Mouse (Mus musculus) MEL (cell line): Measurements from ENCODE around the gene Hist1h1t. TPM values are rescaled to one million over a fixed set of nuclear protein-coding genes. Genes with fewer than 3 reads are reported as not detected.

ENCODE experiments used
- DNase-seq: peaks from one replicate; pipeline ENCODE4 v3.0.0; 2011; ENCODE audit warnings: low read depth, low spot score
- H3K27ac ChIP-seq: 2 replicates; pipeline ENCODE4 v1.5.1; 2012; ENCODE audit warnings: low read depth, mild to moderate bottlenecking, control low read depth, low read length, moderate library complexity; ENCODE audit not compliant: control insufficient read depth
- H3K27me3 ChIP-seq, 2 experiments: fragments of 150-350 bp in 1 of 2; sonication (generic) in 1 of 2; 2 replicates each; pipeline ENCODE4 v1.6.1; 2012; ENCODE audit warnings: low read length in 2 of 2, mild to moderate bottlenecking in 2 of 2, improper control_type of control experiment in 1 of 2, moderate library complexity in 1 of 2; ENCODE audit not compliant: insufficient read depth in 2 of 2, control insufficient read depth in 1 of 2
- H3K36me3 ChIP-seq, 2 experiments: 2 replicates each; pipeline ENCODE4 v1.6.1; 2012 to 2014; ENCODE audit warnings: low read length in 2 of 2, improper control_type of control experiment in 1 of 2, inconsistent platforms in 1 of 2, mild to moderate bottlenecking in 1 of 2; ENCODE audit not compliant: insufficient read depth in 2 of 2, control insufficient read depth in 1 of 2
- H3K4me1 ChIP-seq, 2 experiments: fragments of 150-350 bp in 1 of 2; sonication (generic) in 1 of 2; 2 replicates each; pipeline ENCODE4 v1.6.1; 2012; ENCODE audit warnings: low read length in 2 of 2, improper control_type of control experiment in 1 of 2, mild to moderate bottlenecking in 1 of 2; ENCODE audit not compliant: insufficient read depth in 2 of 2, control insufficient read depth in 1 of 2
- H3K4me3 ChIP-seq, 2 experiments: fragments of 150-350 bp in 1 of 2; sonication (generic) in 1 of 2; 2 replicates each; pipeline ENCODE4 v1.5.1; 2012; ENCODE audit warnings: low read depth in 2 of 2, low read length in 2 of 2, mild to moderate bottlenecking in 2 of 2, moderate library complexity in 2 of 2, control low read depth in 1 of 2, improper control_type of control experiment in 1 of 2; ENCODE audit not compliant: control insufficient read depth in 1 of 2, insufficient read depth in 1 of 2
- H3K79me2 ChIP-seq: 2 replicates; pipeline ENCODE4 v1.6.1; 2012; ENCODE audit warnings: mild to moderate bottlenecking, low read length, moderate library complexity; ENCODE audit not compliant: control insufficient read depth, poor library complexity, insufficient read depth
- H3K9ac ChIP-seq: 2 replicates; pipeline ENCODE4 v1.6.1; 2012; ENCODE audit warnings: low read depth, mild to moderate bottlenecking, control low read depth, low read length, moderate library complexity; ENCODE audit not compliant: control insufficient read depth, poor library complexity, severe bottlenecking
- H3K9me3 ChIP-seq: fragments of 150-350 bp; sonication (generic); replicated peaks from 2 replicates; pipeline ENCODE4 v1.6.1; 2012; ENCODE audit warnings: mild to moderate bottlenecking, low read length, improper control_type of control experiment, moderate library complexity; ENCODE audit not compliant: insufficient read depth
- EP300 ChIP-seq, 2 experiments: IDR thresholded peaks; 2 replicates each; pipeline ENCODE4 v1.6.1; 2011; ENCODE audit warnings: improper control_type of control experiment in 2 of 2, low read length in 2 of 2, low read depth in 1 of 2, mild to moderate bottlenecking in 1 of 2
- GABPA ChIP-seq: IDR thresholded peaks from 2 replicates; pipeline ENCODE4 v1.6.1; 2012; ENCODE audit warnings: low read depth, mild to moderate bottlenecking, inconsistent platforms, low read length, improper control_type of control experiment, moderate library complexity
- GATA1 ChIP-seq: IDR thresholded peaks from 2 replicates; pipeline ENCODE4 v1.6.1; 2011; ENCODE audit warnings: low read depth, low read length, improper control_type of control experiment
- JUND ChIP-seq: IDR thresholded peaks from 2 replicates; pipeline ENCODE4 v1.6.1; 2011; ENCODE audit warnings: low read depth, mild to moderate bottlenecking, improper control_type of control experiment, low read length
- MAFK ChIP-seq: IDR thresholded peaks from 2 replicates; pipeline ENCODE4 v1.6.1; 2011; ENCODE audit warnings: low read depth, mild to moderate bottlenecking, low read length, improper control_type of control experiment, borderline replicate concordance
- MAZ ChIP-seq: IDR thresholded peaks from 2 replicates; pipeline ENCODE4 v1.6.1; 2012; ENCODE audit warnings: low read depth, mild to moderate bottlenecking, inconsistent platforms, low read length, improper control_type of control experiment
- MEF2A ChIP-seq: IDR thresholded peaks from 2 replicates; pipeline ENCODE4 v1.6.1; 2014; ENCODE audit warnings: low read depth, mild to moderate bottlenecking, inconsistent platforms, low read length, improper control_type of control experiment; ENCODE audit not compliant: poor library complexity, insufficient replicate concordance, severe bottlenecking; ENCODE audit errors: extremely low read depth
- MXI1 ChIP-seq: IDR thresholded peaks from 2 replicates; pipeline ENCODE4 v1.6.1; 2011; ENCODE audit warnings: mild to moderate bottlenecking, low read depth, low read length, improper control_type of control experiment
- NELFE ChIP-seq: IDR thresholded peaks from 2 replicates; pipeline ENCODE4 v1.6.1; 2011; ENCODE audit warnings: low read depth, low read length, improper control_type of control experiment
- NRF1 ChIP-seq: IDR thresholded peaks from 2 replicates; pipeline ENCODE4 v1.6.1; 2014; ENCODE audit warnings: low read depth, mild to moderate bottlenecking, inconsistent platforms, low read length, improper control_type of control experiment, moderate library complexity; ENCODE audit not compliant: poor library complexity, insufficient read depth, severe bottlenecking
- POLR2AphosphoS2 ChIP-seq: IDR thresholded peaks from 2 replicates; pipeline ENCODE4 v1.6.1; 2011; ENCODE audit warnings: low read length, improper control_type of control experiment
- POLR2AphosphoS5 ChIP-seq: IDR thresholded peaks from 2 replicates; pipeline ENCODE4 v1.6.1; 2012; ENCODE audit warnings: low read depth, borderline replicate concordance, mild to moderate bottlenecking, inconsistent platforms, low read length, moderate library complexity, mixed read lengths
- RAD21 ChIP-seq: IDR thresholded peaks from 2 replicates; pipeline ENCODE4 v1.6.1; 2011; ENCODE audit warnings: mild to moderate bottlenecking, low read depth, low read length, improper control_type of control experiment
- SIN3A ChIP-seq: IDR thresholded peaks from 2 replicates; pipeline ENCODE4 v1.6.1; 2012; ENCODE audit warnings: low read length, improper control_type of control experiment, inconsistent platforms
- ZMIZ1 ChIP-seq: IDR thresholded peaks from 2 replicates; pipeline ENCODE4 v1.6.1; 2012; ENCODE audit warnings: low read depth, mild to moderate bottlenecking, inconsistent platforms, low read length, improper control_type of control experiment, moderate library complexity
- ZNF384 ChIP-seq: IDR thresholded peaks from 2 replicates; pipeline ENCODE4 v1.6.1; 2012; ENCODE audit warnings: low read depth, mild to moderate bottlenecking, inconsistent platforms, low read length, improper control_type of control experiment
- polyA plus RNA-seq, 2 experiments: library from polyadenylated mRNA; stranded (reverse) in 1 of 2; unstranded in 1 of 2; fragments of >175 nt in 1 of 2; fragments of >200 nt in 1 of 2; gene quantifications; 2 replicates each; pipeline versions ENCODE4 v1.2.1 to v1.2.4; 2012; ENCODE audit warnings: low replicate concordance in 2 of 2, low read depth in 1 of 2; ENCODE audit not compliant: insufficient read length in 2 of 2, insufficient read depth in 1 of 2, missing spikeins in 1 of 2
- total RNA-seq: library from RNA; depleted of rRNA; stranded (reverse); fragments of 300-350 nt; gene quantifications from 2 replicates; pipeline ENCODE4 v1.2.3, GENCODE M21; 2012

Gene Hist1h1t
- total and polyA plus RNA-seq, 3 experiments: 2.7 TPM; not detected in 2

- H3K27ac ChIP-seq: no peak overlapping the region
- DNase-seq: no peak
- no peak overlapping the region for H3K9ac ChIP-seq
- no peaks in the 10 kb centered on the region for H3K9me3 ChIP-seq
- TF ChIP-seq RAD21: no peak
- TF ChIP-seq POLR2AphosphoS5: no peak
- no peak for TF ChIP-seq JUND
- TF ChIP-seq SIN3A: no peak
- no peak for TF ChIP-seq POLR2AphosphoS2
- TF ChIP-seq, all 39 proteins: peak for 0
- Histone ChIP-seq H3K4me3 (no peak overlapping the region), H3K79me2 (no peaks in the 10 kb centered on the region), H3K36me3 (peaks cover 0 to 12% of the 10 kb centered on the region in 2 experiments; a peak in 2 of 4 replicates), H3K4me1 (peaks cover 0 to 14% of the 10 kb centered on the region in 2 experiments), H3K27me3 (no peaks in the 10 kb centered on the region)
These were observed 13.0 kb downstream of the Hist1h1t start for GRCm38 (mm10) chr13:23708654-23709053.

- H3K4me1 ChIP-seq: peaks cover 2 to 16% of the 10 kb centered on the region in 2 experiments
- H3K9ac ChIP-seq: no peak overlapping the region
- TF ChIP-seq MAFK (no peak), GATA1 (no peak), MXI1 (no peak), MAZ (no peak), NELFE (no peak), NRF1 (no peak), ZNF384 (no peak), ZMIZ1 (no peak), GABPA (no peak), MEF2A (no peak), EP300 (IDR thresholded peaks at IDR 0.05; ENCODE audit: low read depth in 1 of 2, low read length in 2 of 2) (no peak)
- H3K4me3 ChIP-seq: no peak overlapping the region
- no peaks in the 10 kb centered on the region for H3K9me3 ChIP-seq
- no peaks in the 10 kb centered on the region for H3K27me3 ChIP-seq
- DNase-seq: no peak
- H3K36me3 ChIP-seq: peaks cover 0 to 13% of the 10 kb centered on the region in 2 experiments; a peak in 2 of 4 replicates
- no peak overlapping the region for H3K27ac ChIP-seq
- H3K79me2 ChIP-seq: no peaks in the 10 kb centered on the region
These were observed 14.2 kb downstream of the Hist1h1t start for GRCm38 (mm10) chr13:23709714-23710373.
